Mouse (Mus musculus): Measurements from ENCODE around the gene Hsd3b7. TPM values are rescaled to one million over a fixed set of nuclear protein-coding genes. Genes with fewer than 3 reads are reported as not detected.

Gene Hsd3b7
- polyA plus RNA-seq, 1 experiment from 2014 or later: 28.3 TPM

DNA sequence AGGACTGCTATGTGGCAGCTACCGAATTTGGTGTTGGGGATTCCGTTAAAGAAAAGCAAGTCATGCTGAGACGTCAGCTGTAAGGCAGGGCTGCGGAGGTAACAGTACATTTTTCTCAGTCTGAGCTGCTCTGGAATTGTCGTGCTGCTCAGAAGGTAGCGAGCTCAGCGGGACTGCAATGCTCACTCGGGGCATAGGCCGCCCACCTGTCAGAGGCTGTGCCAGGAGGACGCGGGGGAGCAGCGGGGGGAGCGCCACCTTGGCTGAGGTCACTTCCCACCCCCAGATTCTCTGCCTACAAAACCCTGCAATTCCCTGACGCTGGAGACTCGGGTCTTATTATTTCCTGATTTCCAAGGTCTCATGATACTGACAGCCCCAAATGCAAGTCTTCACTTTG, 40.5 kb downstream of the Hsd3b7 start:
- peak overlapping the region; percentile 74 for H3K9ac ChIP-seq (ENCODE audit: low read depth, low read length)
- 0 out of 2 replicates have a peak, but pooled peaks cover 13% of the 10 kb centered on the region for H3K36me3 ChIP-seq (ENCODE audit: insufficient read depth, low read length)
- DNase-seq (ENCODE audit: low spot score): peak; percentile 37
- ATAC-seq (replicated peaks; ENCODE audit: low FRiP score, low read depth): peak; percentile 44
- H3K27me3 ChIP-seq (ENCODE audit: insufficient read depth, low read length): no peaks in the 10 kb centered on the region
- no peak for TF ChIP-seq CTCF (IDR thresholded peaks at IDR 0.05; ENCODE audit: low read depth)
- H3K4me2 ChIP-seq (ENCODE audit: low read length): peak overlapping the region; percentile 95
- H3K4me3 ChIP-seq (replicated peaks; ENCODE audit: low read depth, low read length): peak overlapping the region; percentile 82
- no peaks in the 10 kb centered on the region for H3K9me3 ChIP-seq (replicated peaks; ENCODE audit: low read length)
- H3K27ac ChIP-seq: peak overlapping the region; percentile 84
- no peaks in the 10 kb centered on the region for H3K4me1 ChIP-seq (replicated peaks; ENCODE audit: insufficient read depth, low read length)
- WGBS: 3% methylated on average over 15 of the region's 15 CpGs

- peak; percentile 97 for DNase-seq (ENCODE audit: low spot score)
- H3K4me2 ChIP-seq (ENCODE audit: low read length): peak overlapping the region; percentile 95
- peak overlapping the region; percentile 74 for H3K9ac ChIP-seq (ENCODE audit: low read depth, low read length)
- peaks cover 18% of the 10 kb centered on the region; the same call in 1 of the 2 replicates for H3K36me3 ChIP-seq (ENCODE audit: insufficient read depth, low read length)
- no peaks in the 10 kb centered on the region for H3K4me1 ChIP-seq (replicated peaks; ENCODE audit: insufficient read depth, low read length)
- no peaks in the 10 kb centered on the region for H3K27me3 ChIP-seq (ENCODE audit: insufficient read depth, low read length)
- WGBS: under 1% methylated on average over 44 of the region's 46 CpGs
- TF ChIP-seq CTCF (IDR thresholded peaks at IDR 0.05; ENCODE audit: low read depth): no peak
- peak; percentile 92 for ATAC-seq (replicated peaks; ENCODE audit: low FRiP score, low read depth)
- peak overlapping the region; percentile 82 for H3K4me3 ChIP-seq (replicated peaks; ENCODE audit: low read depth, low read length)
- H3K27ac ChIP-seq: peak overlapping the region; percentile 84
- H3K9me3 ChIP-seq (replicated peaks; ENCODE audit: low read length): no peaks in the 10 kb centered on the region
These were observed 41.1 kb downstream of the Hsd3b7 start for GRCm38 (mm10) chr7:127841340-127842000.

GRCm38 (mm10) chr7:127842001-127842718, 41.8 kb downstream of the Hsd3b7 start:
- no peak for TF ChIP-seq CTCF (IDR thresholded peaks at IDR 0.05; ENCODE audit: low read depth)
- H3K9me3 ChIP-seq (replicated peaks; ENCODE audit: low read length): no peaks in the 10 kb centered on the region
- H3K27ac ChIP-seq: peak overlapping the region; percentile 84
- H3K4me1 ChIP-seq (replicated peaks; ENCODE audit: insufficient read depth, low read length): no peaks in the 10 kb centered on the region
- H3K27me3 ChIP-seq (ENCODE audit: insufficient read depth, low read length): no peaks in the 10 kb centered on the region
- WGBS: under 1% methylated on average over 40 of the region's 40 CpGs
- DNase-seq (ENCODE audit: low spot score) (peak; percentile 91), ATAC-seq (replicated peaks; ENCODE audit: low FRiP score, low read depth) (peak; percentile 54; the same call in 1 of the 2 replicates)
- H3K9ac ChIP-seq (ENCODE audit: low read depth, low read length): peak overlapping the region; percentile 74
- peak overlapping the region; percentile 82 for H3K4me3 ChIP-seq (replicated peaks; ENCODE audit: low read depth, low read length)
- H3K4me2 ChIP-seq (ENCODE audit: low read length): peak overlapping the region; percentile 95
- H3K36me3 ChIP-seq (ENCODE audit: insufficient read depth, low read length): peaks cover 23% of the 10 kb centered on the region; the same call in 1 of the 2 replicates

DNA sequence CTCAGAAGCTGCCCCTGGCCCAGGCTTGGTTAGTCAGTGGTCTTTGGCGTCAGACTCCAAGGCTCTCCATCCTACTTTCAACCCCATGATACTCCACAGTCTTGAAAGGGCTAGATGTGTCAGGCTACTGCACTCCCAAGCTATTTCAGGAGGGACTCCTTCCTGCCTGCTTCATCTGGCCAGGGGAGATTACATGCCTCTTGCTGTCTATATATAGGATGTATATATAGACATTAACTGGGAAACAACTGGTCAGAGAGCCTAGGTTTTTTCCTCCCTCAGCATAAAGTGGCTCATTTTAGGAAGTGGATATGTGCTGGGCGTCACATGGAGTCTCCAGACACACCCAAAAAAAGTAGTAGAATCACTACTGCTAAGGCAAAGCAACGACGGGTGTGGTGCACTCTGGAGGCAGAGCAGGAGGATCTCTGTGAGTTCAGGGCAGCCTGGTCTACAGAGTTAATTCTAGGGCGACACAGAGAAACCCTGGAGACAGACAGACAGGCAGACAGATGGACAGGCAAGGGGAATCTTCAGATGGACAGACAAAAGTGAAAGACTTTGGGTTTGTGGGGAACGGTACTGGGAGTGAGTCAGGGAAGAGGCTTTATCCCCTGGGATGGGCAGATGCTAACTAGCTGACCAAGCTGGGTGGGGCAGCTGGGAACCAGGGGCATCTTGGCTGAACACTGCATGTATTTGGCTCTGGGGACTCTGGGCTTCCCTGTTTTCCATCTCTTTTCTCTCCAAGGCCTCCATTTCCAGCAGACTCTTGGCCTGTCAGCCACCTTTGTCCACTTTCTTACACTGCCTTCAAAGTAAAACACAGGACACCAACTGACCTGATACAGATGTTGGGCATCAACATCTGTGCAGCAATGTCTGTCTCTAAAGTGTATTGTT, 49.8 kb downstream of the Hsd3b7 start:
- Histone ChIP-seq H3K27me3 (ENCODE audit: insufficient read depth, low read length) (no peaks in the 10 kb centered on the region), H3K36me3 (ENCODE audit: insufficient read depth, low read length) (peaks cover 10% of the 10 kb centered on the region; the same call in 1 of the 2 replicates), H3K4me2 (ENCODE audit: low read length) (no peak overlapping the region), H3K27ac (no peak overlapping the region), H3K4me1 (replicated peaks; ENCODE audit: insufficient read depth, low read length) (no peaks in the 10 kb centered on the region), H3K9ac (ENCODE audit: low read depth, low read length) (no peak overlapping the region), H3K4me3 (replicated peaks; ENCODE audit: low read depth, low read length) (no peak overlapping the region), H3K9me3 (replicated peaks; ENCODE audit: low read length) (no peaks in the 10 kb centered on the region)
- WGBS: 76% methylated on average over 6 of the region's 6 CpGs
- no peak for TF ChIP-seq CTCF (IDR thresholded peaks at IDR 0.05; ENCODE audit: low read depth)
- ATAC-seq (replicated peaks; ENCODE audit: low FRiP score, low read depth) (no peak), DNase-seq (ENCODE audit: low spot score) (no peak)

DNA sequence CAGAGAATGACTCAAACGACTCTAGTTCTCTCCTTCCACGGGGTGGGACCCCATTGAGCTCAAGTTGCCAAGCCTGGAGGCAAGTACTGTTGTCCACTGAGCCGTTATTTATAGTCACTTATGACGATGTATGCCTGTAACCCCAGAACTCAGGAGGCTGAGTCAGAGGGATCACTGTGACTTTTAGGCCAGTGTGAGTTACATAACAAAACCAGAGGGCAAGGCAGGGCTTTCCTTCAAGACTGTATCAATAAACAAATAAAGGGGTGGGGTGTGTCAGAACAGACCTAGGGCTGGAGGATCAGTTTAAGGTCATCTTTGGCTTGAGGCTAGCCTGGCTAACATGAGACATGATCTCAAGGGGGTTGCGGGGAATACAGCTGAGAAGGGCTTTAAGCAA, 50.5 kb downstream of the Hsd3b7 start:
- Histone ChIP-seq H3K4me1 (replicated peaks; ENCODE audit: insufficient read depth, low read length) (no peaks in the 10 kb centered on the region), H3K27me3 (ENCODE audit: insufficient read depth, low read length) (no peaks in the 10 kb centered on the region), H3K9me3 (replicated peaks; ENCODE audit: low read length) (no peaks in the 10 kb centered on the region), H3K4me2 (ENCODE audit: low read length) (no peak overlapping the region), H3K27ac (no peak overlapping the region), H3K9ac (ENCODE audit: low read depth, low read length) (no peak overlapping the region), H3K36me3 (ENCODE audit: insufficient read depth, low read length) (peaks cover 10% of the 10 kb centered on the region; the same call in 1 of the 2 replicates), H3K4me3 (replicated peaks; ENCODE audit: low read depth, low read length) (no peak overlapping the region)
- no peak for ATAC-seq (replicated peaks; ENCODE audit: low FRiP score, low read depth)
- no peak for TF ChIP-seq CTCF (IDR thresholded peaks at IDR 0.05; ENCODE audit: low read depth)
- WGBS: 51% methylated on average over 5 of the region's 5 CpGs
- no peak for DNase-seq (ENCODE audit: low spot score)

Other genes with a start within 250 kb of the Hsd3b7 start
- 4.9 and 6.8 TPM in 2 replicates for gene Tmem265, start 239.2 kb upstream of the Hsd3b7 start, polyA plus RNA-seq (2015; fragmentation: Nextera tagmentation; extraction: Ambion mirVana)
- 28.8 and 32.2 TPM in 2 replicates for gene Phkg2, start 227.3 kb upstream of the Hsd3b7 start, polyA plus RNA-seq (2015; fragmentation: Nextera tagmentation; extraction: Ambion mirVana)
- gene Ccdc189, start 212.0 kb upstream of the Hsd3b7 start, polyA plus RNA-seq (2015; fragmentation: Nextera tagmentation; extraction: Ambion mirVana): 16.5 and 17.1 TPM in 2 replicates
- gene Rnf40, start 211.8 kb upstream of the Hsd3b7 start, polyA plus RNA-seq (2015; fragmentation: Nextera tagmentation; extraction: Ambion mirVana): 32.4 and 35.3 TPM in 2 replicates
- gene Zfp629, start 184.8 kb upstream of the Hsd3b7 start, polyA plus RNA-seq (2015; fragmentation: Nextera tagmentation; extraction: Ambion mirVana): 12.5 and 12.9 TPM in 2 replicates
- 56.1 and 70.9 TPM in 2 replicates for gene Bcl7c, start 91.7 kb upstream of the Hsd3b7 start, polyA plus RNA-seq (2015; fragmentation: Nextera tagmentation; extraction: Ambion mirVana)
- 14.5 and 15.9 TPM in 2 replicates for gene Ctf1, start 87.9 kb upstream of the Hsd3b7 start, polyA plus RNA-seq (2015; fragmentation: Nextera tagmentation; extraction: Ambion mirVana)
- 0.08 TPM in 1 of 2 replicates, not detected in the other for gene Ctf2, start 68.4 kb upstream of the Hsd3b7 start, polyA plus RNA-seq (2015; fragmentation: Nextera tagmentation; extraction: Ambion mirVana)
- 2.8 and 3.5 TPM in 2 replicates for gene Fbxl19, start 56.1 kb upstream of the Hsd3b7 start, polyA plus RNA-seq (2015; fragmentation: Nextera tagmentation; extraction: Ambion mirVana)
- gene Orai3, start 30.8 kb upstream of the Hsd3b7 start, polyA plus RNA-seq (2015; fragmentation: Nextera tagmentation; extraction: Ambion mirVana): 27.2 and 30.1 TPM in 2 replicates
- 15.6 and 17.9 TPM in 2 replicates for gene Setd1a, start 23.9 kb upstream of the Hsd3b7 start, polyA plus RNA-seq (2015; fragmentation: Nextera tagmentation; extraction: Ambion mirVana)
- not detected in 2 replicates for gene Gm49388, start 15.0 kb upstream of the Hsd3b7 start, polyA plus RNA-seq (2015; fragmentation: Nextera tagmentation; extraction: Ambion mirVana)
- gene Stx4a, start 23.7 kb downstream of the Hsd3b7 start, polyA plus RNA-seq (2015; fragmentation: Nextera tagmentation; extraction: Ambion mirVana): 39.1 and 42.6 TPM in 2 replicates
- 1.1 and 1.6 TPM in 2 replicates for gene Stx1b, start 23.9 kb downstream of the Hsd3b7 start, polyA plus RNA-seq (2015; fragmentation: Nextera tagmentation; extraction: Ambion mirVana)
- gene Zfp646, start 75.6 kb downstream of the Hsd3b7 start, polyA plus RNA-seq (2015; fragmentation: Nextera tagmentation; extraction: Ambion mirVana): 7.4 and 7.5 TPM in 2 replicates
- 12.5 and 13.3 TPM in 2 replicates for gene Zfp668, start 76.2 kb downstream of the Hsd3b7 start, polyA plus RNA-seq (2015; fragmentation: Nextera tagmentation; extraction: Ambion mirVana)
- gene Prss53, start 90.4 kb downstream of the Hsd3b7 start, polyA plus RNA-seq (2015; fragmentation: Nextera tagmentation; extraction: Ambion mirVana): 8.8 and 9.3 TPM in 2 replicates
- gene Gm21974, start 94.8 kb downstream of the Hsd3b7 start, polyA plus RNA-seq (2015; fragmentation: Nextera tagmentation; extraction: Ambion mirVana): not detected in 2 replicates
- 162 and 165 TPM in 2 replicates for gene Vkorc1, start 95.0 kb downstream of the Hsd3b7 start, polyA plus RNA-seq (2015; fragmentation: Nextera tagmentation; extraction: Ambion mirVana)
- gene Bckdk, start 103.5 kb downstream of the Hsd3b7 start, polyA plus RNA-seq (2015; fragmentation: Nextera tagmentation; extraction: Ambion mirVana): 120 and 125 TPM in 2 replicates
- 30.9 and 32.2 TPM in 2 replicates for gene Kat8, start 111.9 kb downstream of the Hsd3b7 start, polyA plus RNA-seq (2015; fragmentation: Nextera tagmentation; extraction: Ambion mirVana)
- 125 and 139 TPM in 2 replicates for gene Prss8, start 129.5 kb downstream of the Hsd3b7 start, polyA plus RNA-seq (2015; fragmentation: Nextera tagmentation; extraction: Ambion mirVana)
- 11.7 and 13.0 TPM in 2 replicates for gene Prss36, start 146.1 kb downstream of the Hsd3b7 start, polyA plus RNA-seq (2015; fragmentation: Nextera tagmentation; extraction: Ambion mirVana)
- 262 and 271 TPM in 2 replicates for gene Fus, start 166.9 kb downstream of the Hsd3b7 start, polyA plus RNA-seq (2015; fragmentation: Nextera tagmentation; extraction: Ambion mirVana)
- gene Pycard, start 193.3 kb downstream of the Hsd3b7 start, polyA plus RNA-seq (2015; fragmentation: Nextera tagmentation; extraction: Ambion mirVana): 77.5 and 85.2 TPM in 2 replicates
- gene Trim72, start 203.3 kb downstream of the Hsd3b7 start, polyA plus RNA-seq (2015; fragmentation: Nextera tagmentation; extraction: Ambion mirVana): 0.11 TPM in 1 of 2 replicates, not detected in the other

Data from kidney, postnatal 0 days (tissue).